Mouse (Mus musculus): ENCODE measurements around the gene Lig3. TPM values are rescaled to one million over a fixed set of nuclear protein-coding genes. Genes with fewer than 3 reads are reported as not detected.

Gene Lig3
- polyA plus RNA-seq, 1 experiment from 2014 or later: 43.2 TPM

DNA sequence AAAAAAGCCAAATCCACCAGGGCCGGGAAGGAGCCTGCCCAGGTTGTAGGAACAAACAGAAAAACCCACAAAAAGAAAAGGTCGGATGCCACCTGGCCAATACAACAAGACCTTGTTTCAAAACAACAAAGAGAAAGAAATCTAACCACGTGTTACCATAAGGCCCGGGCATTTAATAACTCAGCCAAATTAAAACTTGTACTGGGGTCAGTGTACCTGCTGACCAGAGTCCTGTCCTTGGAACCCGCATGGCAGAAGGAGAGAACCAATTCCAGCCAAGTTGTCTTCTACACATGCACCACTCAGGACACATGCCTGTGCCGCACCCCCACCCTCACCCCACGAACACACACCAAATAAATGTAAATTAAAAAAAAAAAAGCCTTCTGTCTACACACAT lies 72.0 kb downstream of the Lig3 start:
- Histone ChIP-seq H3K9me3 (no peaks in the 10 kb centered on the region), H3K4me1 (replicated peaks) (peaks cover 30% of the 10 kb centered on the region), H3K27me3 (ENCODE audit: insufficient read depth, poor library complexity, severe bottlenecking) (no peaks in the 10 kb centered on the region), H3K4me3 (no peak overlapping the region), H3K27ac (no peak overlapping the region), H3K36me3 (no peaks in the 10 kb centered on the region)
- DNase-seq (ENCODE audit: low spot score): no peak
- 89% methylated on average over 7 of the region's 7 CpGs for WGBS

Other genes starting within 250 kb of the Lig3 start
- 0.37 and 0.41 TPM in 2 replicates for gene Cct6b, start 16.8 kb upstream of the Lig3 start, polyA plus RNA-seq (2016; fragmentation: Nextera tagmentation; extraction: Ambion mirVana)
- 31.6 and 35.8 TPM in 2 replicates for gene Zfp830, start 16.8 kb upstream of the Lig3 start, polyA plus RNA-seq (2016; fragmentation: Nextera tagmentation; extraction: Ambion mirVana)
- gene Rffl, start 90.1 kb downstream of the Lig3 start, polyA plus RNA-seq (2016; fragmentation: Nextera tagmentation; extraction: Ambion mirVana): 7.4 and 11.0 TPM in 2 replicates
- 15.1 and 17.3 TPM in 2 replicates for gene Rad51d, start 109.5 kb downstream of the Lig3 start, polyA plus RNA-seq (2016; fragmentation: Nextera tagmentation; extraction: Ambion mirVana)
- gene Fndc8, start 111.0 kb downstream of the Lig3 start, polyA plus RNA-seq (2016; fragmentation: Nextera tagmentation; extraction: Ambion mirVana): 0.19 and 0.31 TPM in 2 replicates
- gene Nle1, start 127.3 kb downstream of the Lig3 start, polyA plus RNA-seq (2016; fragmentation: Nextera tagmentation; extraction: Ambion mirVana): 37.0 and 41.3 TPM in 2 replicates
- gene Unc45b, start 129.4 kb downstream of the Lig3 start, polyA plus RNA-seq (2016; fragmentation: Nextera tagmentation; extraction: Ambion mirVana): 0.22 and 0.60 TPM in 2 replicates
- gene Slfn5, start 170.2 kb downstream of the Lig3 start, polyA plus RNA-seq (2016; fragmentation: Nextera tagmentation; extraction: Ambion mirVana): 0.11 and 0.48 TPM in 2 replicates
- 5.9 and 8.5 TPM in 2 replicates for gene Slfn9, start 210.7 kb downstream of the Lig3 start, polyA plus RNA-seq (2016; fragmentation: Nextera tagmentation; extraction: Ambion mirVana)
- 0.19 and 0.24 TPM in 2 replicates for gene Slfn8, start 239.7 kb downstream of the Lig3 start, polyA plus RNA-seq (2016; fragmentation: Nextera tagmentation; extraction: Ambion mirVana)